Mouse (Mus musculus) bone marrow macrophage, adult 2 months (primary cell): ENCODE data around the gene Hs6st2.

Experiments
- CTCF ChIP-seq: IDR thresholded peaks from 2 replicates; pipeline ENCODE4 v1.5.1; 2012; ENCODE audit warnings: low read depth, mild to moderate bottlenecking, low read length, moderate library complexity
- POLR2A ChIP-seq: IDR thresholded peaks from 2 replicates; pipeline ENCODE4 v1.6.1; 2012; ENCODE audit warnings: mild to moderate bottlenecking, low read depth, low read length, borderline replicate concordance

DNA sequence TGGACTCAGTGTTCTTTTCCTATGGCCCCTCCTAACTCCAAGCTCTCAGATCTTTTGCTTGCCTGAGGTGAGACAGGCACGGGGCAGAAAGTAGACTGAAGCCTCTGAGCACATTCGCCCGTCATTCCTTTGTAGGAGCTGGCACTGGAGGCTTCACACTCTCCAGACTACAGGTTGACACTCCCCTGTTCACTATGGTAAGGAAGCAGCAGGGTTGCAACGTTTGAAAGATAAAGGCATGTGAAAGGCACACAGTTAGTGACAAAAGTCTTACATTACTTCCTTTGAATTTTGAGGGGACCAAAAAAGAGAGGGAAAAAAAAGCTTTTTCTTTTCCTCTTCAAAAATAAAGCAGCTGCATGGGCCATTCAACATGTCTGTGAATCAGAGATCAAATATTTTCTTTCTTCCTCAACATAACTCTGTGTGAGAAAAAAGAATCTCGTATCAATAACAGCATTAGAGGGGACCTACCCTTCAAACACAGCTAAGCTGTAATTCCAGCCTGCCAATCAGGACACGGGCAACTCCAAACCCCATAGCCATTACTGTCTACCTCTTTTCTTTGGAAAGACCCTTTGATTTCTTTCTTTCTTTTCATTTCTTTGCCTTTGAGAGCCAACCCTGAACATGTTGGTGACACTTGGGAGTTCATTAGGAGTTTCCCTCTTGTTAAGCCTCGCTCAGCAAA, 177.7 kb downstream of the Hs6st2 start:
- no peak for TF ChIP-seq CTCF
- no peak for TF ChIP-seq POLR2A
